Mouse (Mus musculus): ENCODE measurements around the gene Tbk1.

DNA sequence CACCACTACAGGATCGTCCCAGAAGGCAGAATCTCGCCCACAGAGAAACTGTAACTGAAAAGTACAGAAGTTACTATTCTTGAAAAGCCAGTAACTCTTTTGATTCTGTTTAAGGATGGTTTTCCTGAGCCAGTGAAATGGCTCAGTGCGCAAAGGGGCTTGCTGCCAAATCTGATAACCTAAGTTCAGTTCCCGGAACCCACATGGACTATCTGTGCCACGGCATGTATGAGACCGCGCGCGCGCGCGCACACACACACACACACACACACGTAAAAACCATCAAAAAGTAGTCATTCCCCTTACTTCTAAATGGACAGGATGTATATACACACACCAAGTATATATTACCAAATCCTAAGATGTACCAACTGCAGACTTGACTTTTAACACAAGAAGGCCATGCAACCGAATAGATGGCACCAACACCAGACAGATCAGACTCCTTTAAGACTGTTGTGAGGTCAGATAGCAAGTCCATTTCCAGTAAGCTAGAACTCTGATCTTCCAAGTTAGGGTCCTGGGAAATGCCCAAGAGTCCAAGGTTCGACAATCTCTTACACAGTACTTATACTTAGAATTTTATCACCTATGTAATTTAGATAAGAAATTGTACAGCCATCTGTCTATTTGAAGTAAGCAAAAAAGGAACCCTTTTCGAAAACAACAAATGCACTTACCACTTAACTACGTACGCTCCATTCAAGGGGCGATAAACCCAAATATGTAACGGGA lies 1.4 kb downstream of the Tbk1 start:
- TF ChIP-seq CTCF (IDR thresholded peaks at IDR 0.05; ENCODE audit: insufficient read depth, low read length) (no peak), POLR2A (IDR thresholded peaks at IDR 0.05; ENCODE audit: borderline replicate concordance, extremely low read depth, low read depth, low read length) (no peak)

All from lung, adult 2 months (tissue).